Mouse (Mus musculus) stomach, embryonic 15.5 days (tissue): ENCODE data around the gene Slc16a8. TPM values are rescaled to one million over a fixed set of nuclear protein-coding genes. Genes with fewer than 3 reads are reported as not detected.

Experiments
- ATAC-seq: fragments of 200-750 bp; cut with Nextera tagmentation; 2 replicates; pipeline ENCODE4 v1.8.0; 2017; ENCODE audit warnings: low read depth, moderate number of reproducible peaks, moderate TSS enrichment; ENCODE audit not compliant: insufficient read depth, low FRiP score
- H3K27ac ChIP-seq: fragments of 300-500 bp; sonication (generic); 2 replicates; pipeline ENCODE4 v1.5.1; 2015; ENCODE audit warnings: mild to moderate bottlenecking, inconsistent platforms
- H3K27me3 ChIP-seq: fragments of 300-500 bp; sonication (generic); replicated peaks from 2 replicates; pipeline ENCODE4 v1.6.1; 2015; ENCODE audit warnings: inconsistent platforms
- H3K36me3 ChIP-seq: fragments of 300-500 bp; sonication (generic); 2 replicates; pipeline ENCODE4 v1.6.1; 2015; ENCODE audit warnings: inconsistent platforms
- H3K4me1 ChIP-seq: fragments of 300-500 bp; sonication (generic); 2 replicates; pipeline ENCODE4 v1.6.1; 2015; ENCODE audit warnings: inconsistent platforms
- H3K4me2 ChIP-seq: fragments of 300-500 bp; sonication (generic); 2 replicates; pipeline ENCODE4 v1.6.1; 2015; ENCODE audit warnings: mild to moderate bottlenecking, inconsistent platforms
- H3K4me3 ChIP-seq: fragments of 300-500 bp; sonication (generic); replicated peaks from 2 replicates; pipeline ENCODE4 v1.5.1; 2015; ENCODE audit warnings: inconsistent platforms
- H3K9ac ChIP-seq: fragments of 300-500 bp; sonication (generic); 2 replicates; pipeline ENCODE4 v1.6.1; 2015; ENCODE audit warnings: inconsistent platforms
- H3K9me3 ChIP-seq: fragments of 300-500 bp; sonication (generic); 2 replicates; pipeline ENCODE4 v1.6.1; 2016; ENCODE audit warnings: inconsistent platforms
- WGBS: fragments of 180-500 bp; shearing (Covaris S2); methylation state at CpG from one replicate; pipeline ENCODE4 v1.1.7; 2015; 5-methylcytosine and 5-hydroxymethylcytosine counted together
- polyA plus RNA-seq: library from polyadenylated mRNA; unstranded; fragments of >200 nt; fragmentation: Nextera tagmentation; extraction: Ambion mirVana; gene quantifications from 2 replicates; pipeline ENCODE4 v1.2.1, GENCODE M21; 2015

The Slc16a8 gene
- 0.22 and 0.28 TPM in 2 replicates for polyA plus RNA-seq

GRCm38 (mm10) chr15:79254661-79255060, at the start of gene Slc16a8:
Gene Slc16a8, minus strand, starts transcription at chr15:79254761.
- H3K27me3 ChIP-seq: peaks cover 23% of the 10 kb centered on the region
- H3K4me3 ChIP-seq: no peak within 1 kb of the TSS
- peaks cover 10% of the 10 kb centered on the region for H3K4me1 ChIP-seq
- no peak within 1 kb of the TSS for H3K27ac ChIP-seq
- no peaks in the 10 kb centered on the region for H3K9me3 ChIP-seq
- H3K4me2 ChIP-seq: no peak within 1 kb of the TSS
- 24% methylated on average over 3 of the region's 3 CpGs for WGBS
- no peak for ATAC-seq
- H3K36me3 ChIP-seq: no peaks in the 10 kb centered on the region
- no peak within 1 kb of the TSS for H3K9ac ChIP-seq

- 75% methylated on average over 8 of the region's 8 CpGs for WGBS
- H3K9ac ChIP-seq: no peak overlapping the region
- H3K4me3 ChIP-seq: no peak overlapping the region
- no peaks in the 10 kb centered on the region for H3K27me3 ChIP-seq
- H3K36me3 ChIP-seq: peaks cover 17% of the 10 kb centered on the region; the same call in 1 of the 2 replicates
- no peaks in the 10 kb centered on the region for H3K4me1 ChIP-seq
- no peak overlapping the region for H3K27ac ChIP-seq
- no peaks in the 10 kb centered on the region for H3K9me3 ChIP-seq
- ATAC-seq: no peak
- no peak overlapping the region for H3K4me2 ChIP-seq
These were observed 49.2 kb upstream of the Slc16a8 start for GRCm38 (mm10) chr15:79303725-79304124.

GRCm38 (mm10) chr15:79299563-79300155, 45.1 kb upstream of the Slc16a8 start:
- no peaks in the 10 kb centered on the region for H3K9me3 ChIP-seq
- H3K4me3 ChIP-seq: no peak overlapping the region
- H3K27ac ChIP-seq: no peak overlapping the region
- ATAC-seq: no peak
- H3K36me3 ChIP-seq: 0 out of 2 replicates have a peak, but pooled peaks cover 8% of the 10 kb centered on the region
- 72% methylated on average over 2 of the region's 2 CpGs for WGBS
- H3K4me2 ChIP-seq: no peak overlapping the region
- H3K4me1 ChIP-seq: 0 out of 2 replicates have a peak, but pooled peaks cover 4% of the 10 kb centered on the region
- H3K27me3 ChIP-seq: no peaks in the 10 kb centered on the region
- no peak overlapping the region for H3K9ac ChIP-seq

GRCm38 (mm10) chr15:79298553-79298952, 44.0 kb upstream of the Slc16a8 start:
- no peak for ATAC-seq
- Histone ChIP-seq H3K27ac (no peak overlapping the region), H3K36me3 (0 out of 2 replicates have a peak, but pooled peaks cover 4% of the 10 kb centered on the region), H3K27me3 (no peaks in the 10 kb centered on the region), H3K9me3 (no peaks in the 10 kb centered on the region), H3K9ac (no peak overlapping the region), H3K4me2 (no peak overlapping the region), H3K4me1 (0 out of 2 replicates have a peak, but pooled peaks cover 4% of the 10 kb centered on the region), H3K4me3 (no peak overlapping the region)
- whole genome bisulfite sequencing: 76% methylated on average over 6 of the region's 6 CpGs

- no peaks in the 10 kb centered on the region for H3K36me3 ChIP-seq
- no peak for ATAC-seq
- 81% methylated on average over 9 of the region's 9 CpGs for WGBS
These were observed 38.2 kb upstream of the Slc16a8 start for GRCm38 (mm10) chr15:79292779-79293178.

GRCm38 (mm10) chr15:79290340-79290739, 35.8 kb upstream of the Slc16a8 start:
- Histone ChIP-seq H3K27me3 (no peaks in the 10 kb centered on the region), H3K4me3 (no peak overlapping the region), H3K4me1 (0 out of 2 replicates have a peak, but pooled peaks cover 5% of the 10 kb centered on the region), H3K27ac (no peak overlapping the region), H3K9me3 (no peaks in the 10 kb centered on the region), H3K36me3 (no peaks in the 10 kb centered on the region), H3K4me2 (no peak overlapping the region), H3K9ac (no peak overlapping the region)
- 78% methylated on average over 3 of the region's 3 CpGs for WGBS
- no peak for ATAC-seq

More at GRCm38 (mm10) chr15:79292779-79293178, 38.2 kb upstream of the Slc16a8 start:
- Histone ChIP-seq H3K4me1 (no peaks in the 10 kb centered on the region), H3K27me3 (no peaks in the 10 kb centered on the region), H3K27ac (no peak overlapping the region), H3K9ac (no peak overlapping the region), H3K4me2 (no peak overlapping the region), H3K4me3 (no peak overlapping the region), H3K9me3 (no peaks in the 10 kb centered on the region)

- no peaks in the 10 kb centered on the region for H3K36me3 ChIP-seq
- H3K4me2 ChIP-seq: no peak overlapping the region
- H3K9ac ChIP-seq: no peak overlapping the region
- H3K27ac ChIP-seq: no peak overlapping the region
- no peaks in the 10 kb centered on the region for H3K27me3 ChIP-seq
- WGBS: 78% methylated on average over 12 of the region's 12 CpGs
- H3K4me1 ChIP-seq: 0 out of 2 replicates have a peak, but pooled peaks cover 5% of the 10 kb centered on the region
- H3K4me3 ChIP-seq: no peak overlapping the region
- no peaks in the 10 kb centered on the region for H3K9me3 ChIP-seq
- ATAC-seq: no peak
These were observed 34.9 kb upstream of the Slc16a8 start for GRCm38 (mm10) chr15:79289441-79289840.

GRCm38 (mm10) chr15:79288387-79288786, 33.8 kb upstream of the Slc16a8 start:
- Histone ChIP-seq H3K4me2 (no peak overlapping the region), H3K36me3 (no peaks in the 10 kb centered on the region), H3K9ac (no peak overlapping the region), H3K4me1 (0 out of 2 replicates have a peak, but pooled peaks cover 5% of the 10 kb centered on the region), H3K9me3 (no peaks in the 10 kb centered on the region), H3K27me3 (no peaks in the 10 kb centered on the region), H3K4me3 (no peak overlapping the region), H3K27ac (no peak overlapping the region)
- 80% methylated on average over 3 of the region's 3 CpGs for WGBS
- no peak for ATAC-seq

GRCm38 (mm10) chr15:79287091-79287490, 32.5 kb upstream of the Slc16a8 start:
- Histone ChIP-seq H3K4me1 (0 out of 2 replicates have a peak, but pooled peaks cover 5% of the 10 kb centered on the region), H3K36me3 (no peaks in the 10 kb centered on the region), H3K27ac (no peak overlapping the region), H3K27me3 (no peaks in the 10 kb centered on the region), H3K4me3 (no peak overlapping the region), H3K9me3 (no peaks in the 10 kb centered on the region), H3K9ac (no peak overlapping the region), H3K4me2 (no peak overlapping the region)
- ATAC-seq: no peak
- 93% methylated on average over 7 of the region's 7 CpGs for WGBS

- Histone ChIP-seq H3K9ac (no peak overlapping the region), H3K27ac (no peak overlapping the region; the same call in 1 of the 2 replicates), H3K9me3 (no peaks in the 10 kb centered on the region), H3K4me2 (no peak overlapping the region), H3K27me3 (no peaks in the 10 kb centered on the region), H3K4me3 (no peak overlapping the region), H3K36me3 (no peaks in the 10 kb centered on the region), H3K4me1 (0 out of 2 replicates have a peak, but pooled peaks cover 9% of the 10 kb centered on the region)
- 82% methylated on average over 7 of the region's 7 CpGs for WGBS
- ATAC-seq: no peak
These were observed 31.6 kb upstream of the Slc16a8 start for GRCm38 (mm10) chr15:79286141-79286540.

GRCm38 (mm10) chr15:79285399-79285798, 30.8 kb upstream of the Slc16a8 start, which contains the start of gene Baiap2l2:
Gene Baiap2l2, minus strand, starts transcription at chr15:79285537.
- Histone ChIP-seq H3K9me3 (no peaks in the 10 kb centered on the region), H3K4me3 (no peak within 1 kb of the TSS; the same call in 1 of the 2 replicates), H3K4me1 (peaks cover 15% of the 10 kb centered on the region; the same call in 1 of the 2 replicates), H3K27ac (no peak within 1 kb of the TSS; the same call in 1 of the 2 replicates), H3K4me2 (0 out of 2 replicates have a peak within 1 kb of the TSS, but pooled peaks have one; percentile 24), H3K9ac (no peak within 1 kb of the TSS), H3K36me3 (no peaks in the 10 kb centered on the region), H3K27me3 (no peaks in the 10 kb centered on the region)
- ATAC-seq: peak; percentile 61
- WGBS: 47% methylated on average over 10 of the region's 10 CpGs

- H3K27me3 ChIP-seq: no peaks in the 10 kb centered on the region
- H3K27ac ChIP-seq: peak overlapping the region; percentile 69; the same call in 1 of the 2 replicates
- no peaks in the 10 kb centered on the region for H3K9me3 ChIP-seq
- H3K36me3 ChIP-seq: no peaks in the 10 kb centered on the region
- no peak overlapping the region for H3K9ac ChIP-seq
- no peak for ATAC-seq
- H3K4me1 ChIP-seq: peaks cover 15% of the 10 kb centered on the region; the same call in 1 of the 2 replicates
- H3K4me3 ChIP-seq: no peak overlapping the region
- H3K4me2 ChIP-seq: no peak overlapping the region
- WGBS: 79% methylated on average over 4 of the region's 4 CpGs
These were observed 28.8 kb upstream of the Slc16a8 start for GRCm38 (mm10) chr15:79283371-79283770.
